9 mouse cellular contexts compared by ENCODE assay signal in genomic region chr3:138029351-138029750, GRCm38 (mm10). TPM values are rescaled to one million over a fixed set of nuclear protein-coding genes. Genes with fewer than 3 reads are reported as not detected.
DNase-seq lines count a peak whose midpoint lies in the region; ATAC-seq and TF ChIP-seq lines count a peak whose summit lies in the region.
"Had no signal": no experiment of that assay in that cellular context is flagged by ENCODE, and none has a peak within 500 bp of the region (broad histone marks: within the 10 kb centered on the region; RNA-seq: fewer than 3 reads in every experiment).

No protein-coding gene starts in this region.

- ATAC-seq in G1E (ENCODE audit: extremely low read depth, insufficient number of reproducible peaks, low FRiP score, poor library complexity, severe bottlenecking) = peak; percentile 63; the same call in 1 of the 2 replicates
- 0 out of 2 replicates have a peak, but pooled peaks have one; percentile 9 for ATAC-seq in granulocyte monocyte progenitor cell, adult 5-6 weeks (replicated peaks; ENCODE audit: poor library complexity, severe bottlenecking)

- H3K27me3 ChIP-seq in G1E (ENCODE audit: insufficient read depth, low read length) = peaks cover 7% of the 10 kb centered on the region

- H3K4me3 ChIP-seq in G1E (ENCODE audit: low read depth, low read length) = no peak overlapping the region

- no peak for TF ChIP-seq CTCF in G1E (IDR thresholded peaks at IDR 0.05; ENCODE audit: low read depth, low read length)

- peak; percentile 27 for DNase-seq in kidney, adult 18-20 months
- DNase-seq in kidney, postnatal 14 days = no peak
- DNase-seq in G1E (ENCODE audit: low spot score) = peak; percentile 8
- DNase-seq in brain, adult 2 months (ENCODE audit: low read depth, low spot score) = peak; percentile 94
- DNase-seq in lung, postnatal 25 days (ENCODE audit: low spot score) = no peak
- no peak for DNase-seq in spleen, postnatal 36 days (ENCODE audit: low spot score in 2 of 2)
- no peak for DNase-seq in embryo, embryonic 11 days

- peaks cover 13% of the 10 kb centered on the region for H3K4me1 ChIP-seq in G1E (ENCODE audit: insufficient read depth, low read depth, low read length)

- no peaks in the 10 kb centered on the region for H3K36me3 ChIP-seq in G1E (replicated peaks)

- H3K9me3 ChIP-seq in G1E (replicated peaks) = no peaks in the 10 kb centered on the region

RNA-seq across cellular contexts. Expression of gene 1110002E22Rik, which starts 35.5 kb away (rescaled TPM):
- total RNA-seq in G1E (2014; fragmentation: Nextera tagmentation) (not detected in 2 replicates), G1E (2017) (under 0.01 and 0.06 TPM in 2 replicates)
- polyA plus RNA-seq in G1E (2012) = 0.02 TPM in 2 replicates
- not detected in 2 replicates for total RNA-seq in granulocyte monocyte progenitor cell, adult 5-6 weeks (2014; fragmentation: Nextera tagmentation)
- total RNA-seq in granulocyte monocyte progenitor cell, adult 5-6 weeks (2017) = not detected in 2 replicates

RNA-seq across cellular contexts. Expression of gene Gm5105, which starts 37.8 kb away (rescaled TPM):
- not detected in 2 replicates for total RNA-seq in G1E (2014; fragmentation: Nextera tagmentation)
- 0.11 and 0.12 TPM in 2 replicates for total RNA-seq in G1E (2017)
- not detected in 2 replicates for polyA plus RNA-seq in G1E (2012)
- not detected in 2 replicates for total RNA-seq in granulocyte monocyte progenitor cell, adult 5-6 weeks (2014; fragmentation: Nextera tagmentation)
- not detected in 2 replicates for total RNA-seq in granulocyte monocyte progenitor cell, adult 5-6 weeks (2017)
- total RNA-seq: layer of hippocampus, adult 18-20 months had no signal

RNA-seq across cellular contexts. Expression of gene Dapp1, which starts 48.0 kb away (rescaled TPM):
- total RNA-seq in G1E (2014; fragmentation: Nextera tagmentation) = 288 and 301 TPM in 2 replicates
- total RNA-seq in G1E (2017) = 438 and 441 TPM in 2 replicates
- 14.3 and 37.2 TPM in 2 replicates for polyA plus RNA-seq in G1E (2012)
- 116 and 120 TPM in 2 replicates for total RNA-seq in granulocyte monocyte progenitor cell, adult 5-6 weeks (2014; fragmentation: Nextera tagmentation)
- 125 and 126 TPM in 2 replicates for total RNA-seq in granulocyte monocyte progenitor cell, adult 5-6 weeks (2017)

Comparison
In these comparisons a context has a peak if more than half of its experiments do, and no peak if none do; other contexts are left out.
1. DNase-seq: peak in kidney, adult 18-20 months (single experiment), G1E (single experiment) and brain, adult 2 months (single experiment); none in kidney, postnatal 14 days (single experiment), lung, postnatal 25 days (single experiment), spleen, postnatal 36 days (0 of 2) and embryo, embryonic 11 days (single experiment).